Mouse (Mus musculus): Measurements from ENCODE around the gene Acta1.

Gene Acta1

DNA sequence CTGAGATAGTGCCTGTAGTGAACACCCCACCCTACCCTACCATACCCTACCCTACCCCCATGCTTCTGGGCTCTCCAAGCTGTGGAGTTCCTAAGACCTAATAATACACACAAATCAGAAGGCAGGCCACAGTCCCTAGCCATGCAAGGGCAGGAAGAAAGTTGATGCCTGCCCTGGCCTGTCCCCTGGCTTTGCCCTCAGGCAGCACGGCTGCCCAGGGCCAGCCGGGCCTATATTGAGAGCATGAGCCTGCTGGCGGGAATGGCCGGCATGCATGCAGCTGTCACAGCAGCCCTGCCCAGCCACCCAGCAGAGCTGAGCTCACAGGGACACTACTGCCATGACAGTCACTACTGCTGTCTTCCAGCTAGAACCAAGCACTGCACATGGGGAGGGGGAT is 11.5 kb downstream of the Acta1 start:
- in situ Hi-C loops (cut with MboI), result no loop called here

DNA sequence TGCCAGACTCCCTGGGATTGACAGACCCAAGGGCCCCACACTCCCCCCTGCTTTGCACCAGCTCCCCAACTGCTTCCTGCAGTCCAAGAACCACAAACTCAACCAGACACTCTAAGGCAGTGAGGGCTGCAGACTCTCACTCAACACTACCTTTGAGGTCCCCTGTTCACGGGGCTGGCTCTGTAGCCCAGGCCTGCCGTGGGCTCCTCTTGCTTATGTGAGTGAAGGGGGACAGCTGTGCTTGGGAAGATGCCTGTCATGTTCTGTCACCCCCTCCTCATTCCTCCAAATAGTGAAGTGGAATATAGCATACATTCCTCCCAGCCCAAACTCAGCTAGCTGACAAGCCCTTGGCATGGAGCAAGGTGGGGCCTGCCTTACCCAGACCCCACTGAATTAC is 12.1 kb downstream of the Acta1 start:
- in situ Hi-C loops (cut with MboI), result no loop called here

DNA sequence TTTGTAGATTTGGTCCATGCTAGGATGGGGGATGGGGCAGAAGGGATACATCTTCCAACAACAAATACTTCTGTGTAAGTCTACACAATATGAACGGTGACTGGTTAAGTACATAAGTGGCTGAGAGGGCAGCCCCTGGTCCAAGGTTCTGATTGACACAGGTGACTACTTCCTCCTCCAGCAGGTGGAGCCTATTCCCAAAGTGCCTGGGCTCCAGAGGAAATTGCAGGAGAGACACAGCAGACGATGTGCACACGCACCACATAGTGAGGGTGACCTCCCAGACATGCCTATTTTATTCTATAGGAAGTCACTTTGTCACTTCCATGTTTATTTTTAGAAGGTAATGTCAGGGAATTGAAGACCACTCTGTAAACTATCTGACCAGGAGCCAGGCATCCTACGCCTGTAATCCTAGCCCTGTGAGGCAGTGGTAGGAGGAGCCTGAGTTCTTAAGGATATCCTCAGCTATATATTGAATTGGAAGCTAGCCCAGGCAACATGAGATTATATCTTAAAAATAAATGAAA is 13.7 kb downstream of the Acta1 start:
- in situ Hi-C loops (cut with MboI), result no loop called here

DNA sequence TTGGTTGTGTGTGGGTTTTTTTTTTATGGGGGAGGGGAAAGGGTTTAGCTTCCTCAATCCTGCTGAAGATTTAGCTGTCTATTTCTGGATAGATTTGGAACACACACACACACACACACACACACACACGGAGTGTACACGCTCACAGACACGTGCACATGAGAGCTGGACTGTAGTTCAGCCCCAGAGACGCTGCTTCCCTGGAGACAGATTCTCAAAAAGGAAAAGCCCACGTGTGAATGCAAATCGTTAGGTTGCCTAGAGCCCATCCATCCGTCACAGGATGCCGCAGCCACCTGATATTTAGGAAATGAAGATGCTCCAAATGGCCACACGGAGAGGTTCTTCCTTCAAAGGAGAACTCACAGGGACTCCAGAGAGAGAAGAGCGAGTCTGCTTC is 14.3 kb downstream of the Acta1 start:
- in situ Hi-C loops (cut with MboI), result no loop called here

DNA sequence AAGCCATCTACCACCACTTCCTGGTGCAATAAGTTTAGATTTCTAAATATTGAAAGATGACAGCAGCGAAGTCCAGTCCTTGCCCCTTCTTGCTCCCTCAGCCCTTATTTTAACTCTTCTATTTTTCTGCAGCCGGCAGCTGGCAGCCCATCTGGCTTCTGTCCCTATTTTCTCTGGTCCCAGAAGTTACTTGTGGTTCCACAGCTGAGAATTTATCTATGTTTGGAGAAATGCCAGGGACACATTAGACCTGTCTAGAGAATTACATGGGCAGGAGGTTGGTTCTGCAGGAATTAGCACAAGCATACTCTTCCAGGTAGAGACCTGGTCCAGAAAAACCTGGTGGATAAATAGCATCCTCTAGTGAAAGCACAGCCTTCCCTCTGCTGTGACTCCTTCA is 16.7 kb downstream of the Acta1 start:
- in situ Hi-C loops (cut with MboI), result no loop called here

DNA sequence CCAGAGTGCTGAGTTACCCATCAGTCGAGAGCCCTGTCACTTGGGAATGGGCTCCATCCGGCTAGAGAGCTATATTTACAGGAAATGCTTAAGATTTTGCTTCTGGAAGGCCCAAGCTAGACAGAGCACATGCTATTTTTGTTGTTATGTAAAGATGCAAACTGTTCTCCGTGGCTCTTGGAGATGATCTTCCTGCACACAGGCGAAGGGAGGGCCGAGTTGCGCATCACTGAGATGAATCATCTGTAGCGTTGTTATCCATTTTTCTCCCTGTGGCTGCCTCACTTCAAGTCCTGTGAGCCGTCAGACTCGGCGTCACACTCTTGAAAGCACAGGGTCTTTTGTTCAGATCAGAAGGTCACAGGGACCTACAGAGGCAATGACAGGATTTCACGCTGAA is 20.2 kb downstream of the Acta1 start:
- in situ Hi-C loops (cut with MboI), result no loop called here

DNA sequence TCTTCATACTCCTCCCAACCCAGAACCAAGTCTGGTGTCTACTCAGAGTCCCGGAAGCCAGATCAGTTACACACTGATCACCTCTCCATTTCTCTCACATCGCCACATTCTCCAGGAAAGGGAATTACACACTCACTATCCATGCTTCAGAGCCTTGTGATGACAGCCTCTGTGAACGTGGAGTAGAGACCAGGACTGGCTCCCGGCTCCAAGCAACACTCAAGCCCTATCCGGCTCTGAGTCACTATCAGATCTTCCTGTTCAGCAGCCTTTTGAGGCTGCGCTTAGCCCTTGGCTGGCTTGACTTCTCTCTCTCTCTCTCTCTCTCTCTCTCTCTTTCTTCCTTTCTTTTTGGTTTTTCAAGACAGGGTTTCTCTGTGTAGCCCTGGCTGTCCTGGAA is 21.2 kb downstream of the Acta1 start:
- in situ Hi-C loops (cut with MboI), result no loop called here

DNA sequence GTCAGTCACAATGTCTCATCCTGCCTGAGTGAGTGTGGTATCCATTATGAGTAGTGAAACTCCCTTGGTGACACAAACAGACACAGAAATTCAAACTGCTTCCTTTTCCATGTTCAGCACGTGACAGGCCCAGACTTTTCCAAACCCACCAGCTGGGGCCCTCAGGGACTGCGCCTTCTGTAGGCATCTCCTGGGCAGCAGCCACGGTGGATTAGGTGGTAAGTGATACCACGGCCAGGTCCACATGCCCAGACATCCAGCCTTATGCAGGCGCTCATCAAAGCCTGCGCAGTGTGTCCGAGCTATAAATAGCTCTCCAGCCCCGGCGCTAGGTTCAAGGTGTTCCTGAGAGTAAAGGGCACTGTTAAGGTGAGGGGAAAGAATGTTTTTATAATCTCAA is 22.5 kb downstream of the Acta1 start:
- in situ Hi-C loops (cut with MboI), result no loop called here

DNA sequence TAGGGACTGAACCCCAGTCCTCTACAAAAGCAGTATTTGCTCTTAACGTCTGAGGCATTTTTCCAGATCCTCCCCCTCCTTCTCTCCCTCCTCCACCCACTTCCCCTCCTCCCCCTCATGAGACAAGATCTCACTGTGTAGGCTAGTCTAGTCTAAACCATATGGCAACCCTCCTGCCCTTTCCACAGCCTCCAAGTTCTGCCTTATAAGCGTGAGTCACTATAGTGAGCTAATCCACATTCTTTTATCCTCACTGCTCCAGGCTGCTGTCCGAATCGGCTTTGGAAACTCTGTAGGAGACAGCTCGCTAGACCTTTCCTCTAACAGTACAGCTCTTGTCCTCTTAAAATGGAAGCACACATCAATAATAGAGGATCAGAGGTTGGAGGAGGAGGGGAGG is 27.6 kb downstream of the Acta1 start:
- in situ Hi-C loops (cut with MboI), result no loop called here

DNA sequence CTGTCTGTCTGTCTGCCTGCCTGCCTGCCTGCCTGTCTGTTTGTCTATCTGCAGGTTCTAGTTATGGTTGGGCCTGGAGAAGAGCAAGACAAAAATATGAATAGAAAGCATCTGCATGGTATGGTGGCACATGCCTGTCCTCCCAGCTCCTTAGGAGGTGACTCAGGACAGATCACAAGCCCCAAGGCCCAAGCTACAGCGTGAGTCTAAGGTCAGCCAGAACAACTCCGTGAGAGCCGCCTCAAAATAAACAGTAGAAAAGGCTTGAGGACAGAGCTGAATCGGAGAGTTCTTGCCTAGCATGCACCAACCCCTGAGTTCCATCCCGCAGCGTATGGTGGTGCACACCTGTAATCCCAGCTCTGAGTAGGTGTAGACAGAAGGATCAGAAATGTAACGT is 28.8 kb downstream of the Acta1 start:
- in situ Hi-C loops (cut with MboI), result no loop called here

DNA sequence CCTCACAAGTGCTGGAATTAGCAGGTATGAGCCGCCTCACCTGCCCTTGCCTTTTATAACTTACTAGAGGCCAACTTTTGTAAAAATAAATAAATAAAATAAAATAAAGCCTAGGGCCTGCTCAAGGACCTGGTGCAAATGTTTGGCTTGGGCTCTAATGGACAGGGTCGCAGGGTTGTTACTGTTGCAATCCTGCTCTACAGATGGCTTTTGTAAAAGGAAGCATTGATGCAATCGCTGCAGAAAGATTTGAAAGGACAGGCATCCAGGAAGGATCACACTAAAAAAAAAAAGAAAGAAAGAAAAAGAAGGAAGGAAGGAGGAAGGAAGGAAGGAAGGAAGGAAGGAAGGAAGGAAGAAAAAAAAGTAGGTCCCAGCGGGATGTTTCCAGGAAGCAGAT is 34.2 kb downstream of the Acta1 start:
- in situ Hi-C loops (cut with MboI), result no loop called here

DNA sequence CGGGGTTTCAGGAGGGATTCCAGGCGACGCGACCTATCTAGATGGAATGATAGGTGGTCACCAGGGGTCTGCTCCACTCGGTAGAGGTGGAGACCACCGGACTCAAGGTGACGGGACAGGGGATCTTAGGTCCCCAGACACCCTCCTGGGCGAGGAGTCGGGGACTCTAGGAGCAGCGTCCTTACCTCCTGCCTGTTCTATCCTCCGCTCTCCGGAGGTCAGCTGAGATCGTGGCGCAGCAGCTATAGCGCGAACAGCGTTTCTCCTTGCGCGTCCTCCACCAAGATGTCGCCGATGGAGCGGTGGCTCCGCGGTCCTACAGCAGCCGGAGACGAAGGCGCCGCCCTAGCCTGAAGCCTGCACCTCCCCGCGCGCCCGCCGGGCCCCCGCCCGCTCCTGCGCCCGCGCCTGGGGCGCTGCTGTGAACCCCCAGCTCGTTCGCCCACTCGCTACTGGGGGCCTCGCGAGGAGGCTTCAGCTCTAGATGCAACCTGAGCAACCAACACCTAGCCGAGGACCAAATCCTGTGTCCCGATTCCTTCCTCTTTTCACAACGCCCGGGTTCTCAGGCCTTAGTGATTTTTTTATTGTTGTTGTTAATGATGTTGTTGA is 34.8 kb downstream of the Acta1 start, which contains the start of gene Ccsap:
Gene Ccsap (minus strand): TSS at position 562 of the 612 bp plus-strand sequence.
- in situ Hi-C loops (cut with MboI), result no loop called here

DNA sequence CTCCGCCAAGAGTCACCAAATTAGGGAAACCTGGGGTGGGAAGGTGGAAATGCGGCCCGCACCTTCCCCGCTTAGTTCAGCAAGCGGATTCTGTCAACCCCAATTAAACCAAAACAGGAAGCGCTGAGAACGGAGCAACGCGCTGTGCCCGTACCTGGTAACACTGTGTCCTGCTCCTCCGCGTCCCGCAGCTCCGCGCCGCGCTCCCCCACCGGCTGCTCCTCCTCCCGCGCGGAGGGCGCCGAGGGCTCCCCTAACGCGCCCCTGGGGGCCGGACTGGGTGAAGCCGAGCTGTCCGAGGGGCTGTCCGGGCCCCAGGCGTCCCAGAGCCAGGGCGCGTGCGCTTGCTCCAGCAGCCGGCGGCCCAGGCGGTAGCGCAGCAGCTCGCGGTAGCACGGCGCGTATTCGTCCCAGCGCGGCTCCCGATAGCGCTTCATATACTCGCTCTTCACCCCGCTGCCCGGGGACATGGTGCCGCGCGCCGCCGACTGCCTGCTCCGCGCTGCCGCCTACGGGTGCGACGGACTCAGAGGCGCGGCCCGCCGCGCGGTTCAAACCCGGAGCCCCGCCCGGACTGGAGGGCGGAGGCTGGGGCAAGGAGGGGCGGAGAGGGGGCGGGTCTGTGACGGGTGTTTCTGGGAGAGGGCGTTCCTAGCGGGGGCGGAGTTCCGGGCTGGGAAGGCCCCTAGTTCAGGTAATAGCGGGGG is 35.5 kb downstream of the Acta1 start:
- in situ Hi-C loops (cut with MboI), result no loop called here

DNA sequence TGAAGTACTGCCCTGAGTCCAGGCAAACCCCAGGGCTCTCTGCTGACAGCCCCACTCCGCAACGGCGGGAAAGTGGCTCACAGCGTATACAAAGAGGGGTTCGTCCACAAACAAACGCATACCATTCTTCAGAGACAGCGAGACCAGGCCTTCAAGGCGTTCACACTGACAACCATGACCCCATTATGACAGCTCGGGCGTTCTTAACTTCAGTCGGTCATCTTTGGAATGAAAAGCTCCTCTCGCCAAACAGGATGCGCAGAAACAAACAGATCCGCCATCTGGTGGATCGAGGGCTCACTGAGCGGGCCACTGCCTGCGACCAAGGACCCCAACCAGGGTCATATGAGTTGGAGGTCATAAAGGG is 36.0 kb downstream of the Acta1 start:
- in situ Hi-C loops (cut with MboI), result no loop called here

DNA sequence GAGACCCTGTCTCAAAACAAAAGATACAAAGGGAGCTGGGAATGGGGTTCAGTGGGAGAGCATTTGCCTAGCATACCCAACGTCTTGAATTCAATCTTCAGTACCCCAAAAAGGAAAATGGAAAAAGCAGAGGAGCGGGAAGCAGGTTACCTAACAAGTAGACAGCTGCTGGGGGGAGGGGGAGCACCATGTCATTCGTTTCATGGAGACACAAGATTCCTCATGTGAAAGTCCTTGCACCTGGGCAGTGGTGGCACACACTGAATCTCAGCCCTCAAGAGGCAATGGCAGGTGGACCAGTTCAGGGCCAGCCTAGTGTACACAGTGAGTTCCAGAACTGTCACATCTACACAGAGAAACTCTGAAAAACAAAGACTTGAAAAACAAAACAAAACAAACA is 37.2 kb downstream of the Acta1 start:
- in situ Hi-C loops (cut with MboI), result no loop called here

DNA sequence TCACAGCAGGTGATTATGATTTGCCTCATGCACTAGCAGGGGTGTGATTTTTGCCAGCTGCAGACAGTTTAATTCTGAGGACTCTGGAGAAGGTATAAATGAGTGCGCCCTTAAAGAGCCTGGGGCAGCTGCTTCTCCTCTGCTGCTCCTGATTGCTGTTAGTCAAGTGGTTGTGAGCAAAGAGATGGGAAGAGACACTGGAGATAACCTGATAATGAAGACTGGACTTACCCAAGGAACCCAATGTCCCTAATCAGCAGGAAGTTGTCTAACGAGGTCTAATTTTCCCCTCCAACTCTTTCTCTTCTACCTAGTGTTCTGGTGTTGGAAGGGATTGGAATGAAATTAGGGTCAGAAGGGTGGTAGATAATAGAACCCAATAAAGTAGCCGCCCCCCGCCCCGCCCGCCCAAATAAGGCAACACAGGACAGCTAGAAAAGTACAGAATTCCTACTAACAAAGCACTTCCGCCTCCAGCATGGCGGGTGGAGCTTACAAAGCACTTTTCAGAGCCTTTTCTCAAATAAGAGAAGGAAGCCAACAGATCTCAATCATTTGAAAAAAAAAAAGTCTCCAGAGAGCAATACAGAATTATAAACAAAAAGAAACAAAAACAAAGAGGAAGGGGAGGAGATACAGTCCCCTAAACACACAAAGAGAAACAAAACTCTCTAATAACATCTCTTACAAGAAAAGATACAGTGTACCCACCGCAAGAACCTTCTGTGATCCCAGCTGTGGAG is 39.6 kb downstream of the Acta1 start:
- in situ Hi-C loops (cut with MboI), result no loop called here

DNA sequence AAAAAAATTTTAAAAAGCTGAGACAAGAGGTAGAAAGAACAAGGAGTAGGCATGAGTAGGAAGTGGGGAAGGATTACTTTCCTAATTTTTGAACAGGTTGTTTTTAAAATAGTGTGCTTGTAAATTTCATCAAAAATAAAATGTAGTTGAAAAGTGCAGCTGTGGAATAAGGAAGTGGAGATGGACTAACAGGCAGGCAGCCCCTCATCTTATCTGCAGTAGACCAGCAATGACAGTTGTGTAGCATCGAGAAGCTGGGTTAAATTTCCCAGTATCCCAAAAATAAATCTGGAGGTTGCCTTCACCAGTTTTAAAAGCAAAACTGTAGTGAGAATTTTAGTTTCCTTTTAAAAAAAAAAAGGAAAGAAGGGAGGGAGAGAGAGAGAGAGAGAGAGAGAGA is 40.3 kb downstream of the Acta1 start:
- in situ Hi-C loops (cut with MboI), result no loop called here

DNA sequence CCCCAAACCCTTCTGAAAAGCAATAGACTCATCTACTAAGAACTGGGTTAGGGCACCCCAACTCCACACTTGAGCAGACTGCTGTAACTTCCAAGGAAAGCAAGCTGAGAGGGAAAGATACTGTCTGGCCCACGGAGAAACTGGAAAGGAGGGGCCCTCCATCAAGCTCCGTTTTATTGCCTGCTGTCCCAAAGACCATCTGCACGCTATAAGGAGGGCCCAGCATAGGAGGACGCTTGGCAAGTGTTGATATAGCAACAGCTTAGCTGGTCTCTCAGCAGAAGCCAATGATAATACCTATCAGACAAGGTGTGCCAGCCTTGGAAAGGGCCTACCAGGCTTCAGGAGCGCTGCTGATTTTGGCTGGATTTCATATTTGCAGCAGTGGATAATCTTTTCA is 43.0 kb downstream of the Acta1 start:
- in situ Hi-C loops (cut with MboI), result no loop called here

DNA sequence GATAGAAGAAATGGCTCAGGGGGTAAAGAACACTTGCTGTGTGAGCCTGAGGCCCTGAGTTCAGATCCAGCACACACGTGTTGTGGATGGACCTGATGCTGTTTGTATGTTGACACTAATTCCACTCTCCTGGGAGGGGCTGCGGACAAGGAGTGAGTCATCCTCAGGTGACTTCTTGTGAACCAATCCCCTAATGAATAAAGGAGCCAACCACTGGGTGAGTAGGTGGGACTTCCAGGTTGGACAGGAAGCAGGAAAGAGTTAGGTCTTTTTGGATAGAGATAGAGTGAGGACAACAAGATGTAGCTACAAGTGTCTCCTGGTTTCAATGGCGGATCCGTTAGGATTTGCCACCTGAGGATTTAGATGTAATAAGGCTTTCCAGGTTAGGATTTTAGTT is 45.2 kb downstream of the Acta1 start:
- in situ Hi-C loops (cut with MboI), result no loop called here

DNA sequence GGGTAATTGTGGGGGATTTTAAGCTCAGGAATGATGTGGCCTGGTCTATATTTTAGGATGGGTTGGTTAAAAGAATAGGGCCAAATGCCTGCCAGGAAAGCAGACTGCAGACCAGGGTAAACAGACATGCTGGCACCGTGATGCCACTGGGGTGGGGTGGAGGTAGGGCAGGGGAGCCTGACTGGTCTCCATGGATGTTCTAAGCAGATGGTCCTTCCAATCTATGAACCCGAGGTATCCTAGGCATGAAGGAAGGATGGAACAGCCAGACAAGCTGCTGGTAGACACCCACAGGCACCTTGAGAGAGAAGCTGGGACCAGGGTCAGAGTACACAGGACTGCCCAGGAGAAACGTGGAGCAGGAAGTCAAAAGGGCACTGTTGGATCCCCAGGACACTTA is 47.0 kb downstream of the Acta1 start:
- in situ Hi-C loops (cut with MboI), result no loop called here

DNA sequence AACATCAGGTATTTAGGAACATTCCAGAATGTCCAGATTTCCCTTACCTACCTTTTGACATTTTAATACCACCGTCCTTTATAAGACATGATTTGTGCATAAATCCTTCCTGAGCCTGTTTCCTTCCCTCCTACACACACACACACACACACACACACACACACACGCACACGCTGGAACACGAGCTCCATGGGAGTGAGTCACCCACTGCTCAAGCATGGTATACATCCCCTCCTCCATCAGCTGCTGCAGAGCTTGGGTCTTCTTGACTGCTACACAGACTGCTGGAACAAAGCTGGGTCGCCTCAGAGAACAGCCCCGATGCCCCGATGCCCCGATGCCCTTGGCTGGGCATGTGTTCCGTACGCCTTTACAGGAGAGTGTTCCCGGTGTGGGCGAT is 48.0 kb downstream of the Acta1 start:
- in situ Hi-C loops (cut with MboI), result no loop called here

DNA sequence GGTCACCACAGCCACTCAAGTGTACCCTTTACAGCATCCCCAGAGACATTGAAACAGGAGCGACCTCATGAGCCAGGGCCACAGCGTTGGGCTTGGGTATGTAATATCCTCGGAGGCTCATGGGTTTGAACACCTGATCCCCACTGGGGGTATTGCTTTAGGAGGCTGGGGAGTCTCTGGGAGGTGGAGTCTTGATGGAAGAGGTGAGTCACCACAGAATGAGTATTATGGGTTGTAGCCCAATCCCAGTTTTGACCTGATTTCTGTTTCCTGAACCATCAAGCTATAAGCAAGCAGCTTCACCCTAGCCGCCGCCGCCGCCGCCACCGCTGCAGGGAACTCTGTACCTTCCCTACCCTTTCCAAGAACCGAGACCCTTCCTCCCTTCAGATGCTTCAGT is 48.6 kb downstream of the Acta1 start:
- in situ Hi-C loops (cut with MboI), result no loop called here

DNA sequence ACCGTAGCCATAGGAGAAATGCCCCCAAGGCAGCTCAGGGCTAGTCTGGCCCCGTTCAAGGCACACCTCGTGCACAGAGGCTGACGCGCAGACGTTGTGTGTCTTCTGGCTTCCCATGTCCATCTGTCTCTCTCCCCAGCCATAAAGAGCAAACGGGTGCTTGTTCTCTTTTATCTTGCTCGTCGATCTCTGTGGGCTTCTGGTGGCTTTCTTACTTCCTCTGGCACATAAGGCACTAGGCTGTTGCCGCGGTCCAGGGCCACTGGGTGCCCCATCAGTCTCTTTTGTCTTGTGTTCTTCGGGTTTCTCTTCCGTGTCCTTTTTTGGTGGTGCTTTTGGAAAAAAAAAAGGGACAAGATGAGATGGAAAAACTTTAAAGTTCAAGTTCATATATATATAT is 49.4 kb downstream of the Acta1 start:
- in situ Hi-C loops (cut with MboI), result no loop called here

Data from mature B cell (primary cell).